Mouse (Mus musculus) cerebellum, adult 2 months (tissue): ENCODE results near the gene Rheb. TPM values are rescaled to one million over a fixed set of nuclear protein-coding genes. Genes with fewer than 3 reads are reported as not detected.
"Not testable (repeated sequence)": the region's sequence is repeated elsewhere in the genome, so short reads cannot be mapped to it uniquely, and the experiment has no call there.

Experiments
- DNase-seq, 2 experiments: peaks; one replicate each; pipeline ENCODE4 v3.0.0; 2021
- H3K27ac ChIP-seq: fragments of 200-500 bp; 2 replicates; pipeline ENCODE4 v1.5.1; 2012; ENCODE audit warnings: low read length, control low read depth, inconsistent platforms; ENCODE audit not compliant: insufficient read depth
- H3K27me3 ChIP-seq: fragments of 200-500 bp; 2 replicates; pipeline ENCODE4 v1.6.1; 2012; ENCODE audit warnings: inconsistent platforms, mild to moderate bottlenecking, low read length, moderate library complexity; ENCODE audit not compliant: control insufficient read depth, insufficient read depth
- H3K4me1 ChIP-seq: fragments of 200-500 bp; 2 replicates; pipeline ENCODE4 v1.6.1; 2011; ENCODE audit warnings: low read length; ENCODE audit not compliant: control insufficient read depth, insufficient read depth
- H3K4me3 ChIP-seq: fragments of 200-500 bp; replicated peaks from 2 replicates; pipeline ENCODE3; 2011; ENCODE audit warnings: mild to moderate bottlenecking, low read depth, low read length, control low read depth; ENCODE audit not compliant: insufficient read depth
- CTCF ChIP-seq: fragments of 200-500 bp; IDR thresholded peaks from 2 replicates; pipeline ENCODE4 v1.5.1; 2011; ENCODE audit warnings: low read depth, mild to moderate bottlenecking, control low read depth, low read length, moderate library complexity, borderline replicate concordance; ENCODE audit not compliant: insufficient read depth
- POLR2A ChIP-seq: fragments of 200-500 bp; IDR thresholded peaks from 2 replicates; pipeline ENCODE4 v1.6.1; 2011; ENCODE audit warnings: low read length, control low read depth, borderline replicate concordance; ENCODE audit not compliant: insufficient read depth
- WGBS: fragments of 180-500 bp; shearing (Covaris S2); methylation state at CpG from one replicate; pipeline ENCODE4 v1.1.7; 2018; 5-methylcytosine and 5-hydroxymethylcytosine counted together
- polyA plus RNA-seq: library from polyadenylated mRNA; depleted of rRNA; stranded (reverse); fragments of >200 nt; gene quantifications from 2 replicates; pipeline ENCODE4 v1.2.3, GENCODE M21; 2012

Gene Rheb
- polyA plus RNA-seq, 1 experiment, result 114 TPM

- TF ChIP-seq CTCF (no peak), POLR2A (no peak)
- no peak overlapping the region for H3K4me3 ChIP-seq
- no peaks in the 10 kb centered on the region for H3K27me3 ChIP-seq
- WGBS, result 79% methylated on average over 3 of the region's 3 CpGs
- DNase-seq, result no peak
- H3K4me1 ChIP-seq, result peaks cover 7% of the 10 kb centered on the region
- H3K27ac ChIP-seq, result no peak overlapping the region
Measured at GRCm38 (mm10) chr5:24831912-24832311, 10.5 kb downstream of the Rheb start.

GRCm38 (mm10) chr5:24828446-24828845, 14.0 kb downstream of the Rheb start:
- no peaks in the 10 kb centered on the region for H3K27me3 ChIP-seq
- no peak overlapping the region for H3K4me3 ChIP-seq
- H3K4me1 ChIP-seq, result peaks cover 16% of the 10 kb centered on the region
- DNase-seq, result peak in 1 of 2 experiments; percentile 27
- no peak overlapping the region for H3K27ac ChIP-seq
- no peak for TF ChIP-seq POLR2A
- TF ChIP-seq CTCF, result no peak
- 71% methylated on average over 3 of the region's 3 CpGs for WGBS

- 83% methylated on average over 2 of the region's 2 CpGs for WGBS
- no peak overlapping the region for H3K4me3 ChIP-seq
- peaks cover 16% of the 10 kb centered on the region for H3K4me1 ChIP-seq
- no peaks in the 10 kb centered on the region for H3K27me3 ChIP-seq
- no peak overlapping the region for H3K27ac ChIP-seq
- no peak for DNase-seq
- TF ChIP-seq CTCF (no peak), POLR2A (no peak)
Measured at GRCm38 (mm10) chr5:24827173-24827572, 15.3 kb downstream of the Rheb start.

- Histone ChIP-seq H3K27ac (no peak overlapping the region), H3K27me3 (no peaks in the 10 kb centered on the region), H3K4me1 (peaks cover 19% of the 10 kb centered on the region), H3K4me3 (no peak overlapping the region)
- WGBS, result 87% methylated on average over 9 of the region's 9 CpGs
- TF ChIP-seq POLR2A, result no peak
- no peak for TF ChIP-seq CTCF
- no peak for DNase-seq
Measured at GRCm38 (mm10) chr5:24826056-24826770, 16.2 kb downstream of the Rheb start.

GRCm38 (mm10) chr5:24825365-24826055, 16.9 kb downstream of the Rheb start:
- no peaks in the 10 kb centered on the region for H3K27me3 ChIP-seq
- TF ChIP-seq POLR2A (no peak), CTCF (no peak)
- DNase-seq, result peak in 1 of 2 experiments; percentile 35
- peaks cover 22% of the 10 kb centered on the region for H3K4me1 ChIP-seq
- WGBS, result 64% methylated on average over 4 of the region's 4 CpGs
- no peak overlapping the region for H3K4me3 ChIP-seq
- H3K27ac ChIP-seq, result no peak overlapping the region

GRCm38 (mm10) chr5:24823864-24824405, 18.5 kb downstream of the Rheb start:
- TF ChIP-seq POLR2A (no peak), CTCF (no peak)
- H3K4me3 ChIP-seq, result no peak overlapping the region
- no peak for DNase-seq
- peaks cover 24% of the 10 kb centered on the region for H3K4me1 ChIP-seq
- 54% methylated on average over 6 of the region's 6 CpGs for WGBS
- no peak overlapping the region for H3K27ac ChIP-seq
- H3K27me3 ChIP-seq, result no peaks in the 10 kb centered on the region

GRCm38 (mm10) chr5:24822781-24823180, 19.6 kb downstream of the Rheb start:
- no peak overlapping the region for H3K27ac ChIP-seq
- no peaks in the 10 kb centered on the region for H3K27me3 ChIP-seq
- 13% methylated on average over 3 of the region's 3 CpGs for WGBS
- no peak for TF ChIP-seq POLR2A
- TF ChIP-seq CTCF, result no peak
- peaks cover 24% of the 10 kb centered on the region for H3K4me1 ChIP-seq
- no peak overlapping the region for H3K4me3 ChIP-seq
- DNase-seq, result peak in 1 of 2 experiments; percentile 61

- DNase-seq, H3K4me3 ChIP-seq, H3K27me3 ChIP-seq, H3K27ac ChIP-seq: not testable (repeated sequence)
- peaks cover 20% of the 10 kb centered on the region for H3K4me1 ChIP-seq
- WGBS, result 62% methylated on average over 3 of the region's 3 CpGs
Measured at GRCm38 (mm10) chr5:24822231-24822630, 20.2 kb downstream of the Rheb start.
